Mouse (Mus musculus) layer of hippocampus, postnatal 25 days (tissue): ENCODE results near the gene Defb47. TPM values are rescaled to one million over a fixed set of nuclear protein-coding genes. Genes with fewer than 3 reads are reported as not detected.

Source experiments
- total RNA-seq, 2 experiments: library from RNA; stranded (reverse); gene quantifications; 2 replicates each; pipeline ENCODE4 v1.2.3; 2021

Gene Defb47
- total RNA-seq, 2 experiments from 2014 or later, result not detected

Other genes starting within 250 kb of the Defb47 start
- gene Ints6, start 236.9 kb upstream of the Defb47 start, total RNA-seq, result 10 to 100 TPM; 44.4 to 46.0 TPM
- gene Wdfy2, start 160.4 kb upstream of the Defb47 start, total RNA-seq, result 10 to 100 TPM; 14.1 to 16.5 TPM
- gene Defb48, start 13.6 kb upstream of the Defb47 start, total RNA-seq, result not detected
- gene Defb43, start 13.7 kb downstream of the Defb47 start, total RNA-seq, result not detected
- under 1 TPM in 1 of 2 experiments, not detected in 1; 0.49 TPM for gene Defb42, start 48.9 kb downstream of the Defb47 start, total RNA-seq
- not detected for gene Defb30, start 51.9 kb downstream of the Defb47 start, total RNA-seq